Mouse (Mus musculus) hindbrain, embryonic 13.5 days (tissue): ENCODE results near the gene 2010111I01Rik. TPM values are rescaled to one million over a fixed set of nuclear protein-coding genes. Genes with fewer than 3 reads are reported as not detected.

Experiments
- ATAC-seq: fragments of 200-750 bp; cut with Nextera tagmentation; 2 replicates; pipeline ENCODE4 v1.8.0; 2017; ENCODE audit warnings: moderate TSS enrichment; ENCODE audit not compliant: low FRiP score
- H3K27ac ChIP-seq: fragments of 300-500 bp; sonication (generic); 2 replicates; pipeline ENCODE4 v1.5.1; 2015; ENCODE audit warnings: inconsistent platforms, mild to moderate bottlenecking, moderate library complexity
- H3K27me3 ChIP-seq: fragments of 300-500 bp; sonication (generic); 2 replicates; pipeline ENCODE4 v1.6.1; 2015; ENCODE audit warnings: mild to moderate bottlenecking, inconsistent platforms
- H3K36me3 ChIP-seq: fragments of 300-500 bp; sonication (generic); 2 replicates; pipeline ENCODE4 v1.6.1; 2015; ENCODE audit warnings: mild to moderate bottlenecking, inconsistent platforms
- H3K4me1 ChIP-seq: fragments of 300-500 bp; sonication (generic); replicated peaks from 2 replicates; pipeline ENCODE4 v1.6.1; 2015; ENCODE audit warnings: inconsistent platforms
- H3K4me2 ChIP-seq: fragments of 300-500 bp; sonication (generic); 2 replicates; pipeline ENCODE4 v1.6.1; 2015; ENCODE audit warnings: inconsistent platforms, mild to moderate bottlenecking, moderate library complexity
- H3K4me3 ChIP-seq: fragments of 300-500 bp; sonication (generic); 2 replicates; pipeline ENCODE4 v1.5.1; 2015; ENCODE audit warnings: mild to moderate bottlenecking, inconsistent platforms
- H3K9ac ChIP-seq: fragments of 300-500 bp; sonication (generic); 2 replicates; pipeline ENCODE4 v1.6.1; 2015; ENCODE audit warnings: mild to moderate bottlenecking, inconsistent platforms
- H3K9me3 ChIP-seq: fragments of 300-500 bp; sonication (generic); 2 replicates; pipeline ENCODE4 v1.6.1; 2016; ENCODE audit warnings: inconsistent platforms
- WGBS: fragments of 180-500 bp; shearing (Covaris S2); methylation state at CpG from one replicate; pipeline ENCODE4 v1.1.7; 2015; 5-methylcytosine and 5-hydroxymethylcytosine counted together
- polyA plus RNA-seq: library from polyadenylated mRNA; unstranded; fragments of >200 nt; fragmentation: Nextera tagmentation; extraction: Ambion mirVana; gene quantifications from 2 replicates; pipeline ENCODE4 v1.2.1, GENCODE M21; 2015

2010111I01Rik gene
- polyA plus RNA-seq, 1 experiment from 2014 or later = 36.5 TPM

DNA sequence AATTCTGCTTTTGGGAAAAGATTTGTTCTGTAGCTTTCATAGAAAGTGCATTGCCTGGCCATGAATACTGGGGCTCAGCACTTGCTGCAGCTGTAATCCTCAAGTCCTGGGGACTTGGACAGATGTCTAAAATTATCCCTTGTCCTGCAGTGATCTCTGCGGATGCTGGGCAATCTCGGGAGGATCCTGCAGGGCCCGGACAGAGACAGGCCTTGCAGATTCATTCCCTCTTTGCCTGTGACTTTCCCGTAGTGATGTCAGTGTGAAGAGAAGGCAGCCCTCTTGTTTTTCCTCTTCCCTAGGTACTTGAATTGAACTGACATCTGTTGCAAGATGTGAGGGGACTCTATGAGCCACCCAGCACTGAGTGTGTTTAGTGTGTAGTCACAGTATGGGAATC is 295.4 kb downstream of the 2010111I01Rik start:
- Histone ChIP-seq H3K4me2 (no peak overlapping the region), H3K27ac (no peak overlapping the region), H3K9me3 (no peaks in the 10 kb centered on the region), H3K9ac (no peak overlapping the region), H3K4me3 (no peak overlapping the region), H3K36me3 (0 out of 2 replicates have a peak, but pooled peaks cover 5% of the 10 kb centered on the region), H3K4me1 (peaks cover 24% of the 10 kb centered on the region), H3K27me3 (no peaks in the 10 kb centered on the region)
- no peak for ATAC-seq
- WGBS = 26% methylated on average over 4 of the region's 4 CpGs

DNA sequence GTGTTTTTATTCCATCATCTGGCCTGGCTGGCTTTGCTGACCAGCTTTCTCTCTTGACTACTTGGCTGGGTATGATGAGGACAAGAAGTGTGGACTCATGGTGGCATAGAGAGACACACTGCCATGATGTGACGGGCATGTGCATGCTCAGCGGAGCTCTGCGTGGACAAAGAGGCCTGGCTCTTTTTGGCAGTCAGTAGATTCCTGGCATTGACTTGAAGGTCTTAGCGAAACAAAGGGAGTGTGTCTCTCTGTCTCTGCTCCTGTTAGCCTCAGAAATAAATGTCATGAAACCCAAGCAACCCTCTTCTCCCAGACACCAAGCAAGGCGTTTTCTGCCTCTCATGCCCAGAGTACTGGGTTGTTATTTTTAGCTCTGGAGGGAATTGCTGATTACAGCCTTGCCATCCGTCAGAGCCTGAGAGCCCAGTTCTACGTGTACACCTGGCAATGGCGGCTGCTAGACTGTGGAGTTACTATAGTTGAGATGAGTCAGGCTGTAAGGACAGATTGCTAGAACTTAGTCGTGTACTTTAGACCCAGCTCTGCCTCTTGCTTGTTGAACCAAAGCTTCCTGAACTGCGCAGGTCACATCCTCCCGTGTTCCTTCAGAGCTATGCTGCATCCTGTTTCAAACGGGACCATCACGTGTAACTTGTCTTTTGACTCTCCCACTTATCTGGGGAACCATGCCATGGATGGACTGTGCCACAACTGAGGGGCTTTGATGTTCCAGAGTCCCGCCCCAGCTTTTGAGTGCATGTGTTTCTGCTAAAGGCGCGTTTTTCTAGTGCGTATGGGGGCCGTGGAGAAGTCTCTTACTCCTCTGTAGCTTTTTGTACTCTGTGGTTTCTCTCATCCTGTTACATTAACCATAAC is 296.3 kb downstream of the 2010111I01Rik start:
- H3K4me3 ChIP-seq = no peak overlapping the region
- H3K9me3 ChIP-seq = no peaks in the 10 kb centered on the region
- WGBS = 61% methylated on average over 18 of the region's 18 CpGs
- H3K27me3 ChIP-seq = no peaks in the 10 kb centered on the region
- peaks cover 22% of the 10 kb centered on the region for H3K4me1 ChIP-seq
- peak; percentile 77 for ATAC-seq
- no peak overlapping the region for H3K4me2 ChIP-seq
- H3K9ac ChIP-seq = no peak overlapping the region
- 0 out of 2 replicates have a peak overlapping the region, but pooled peaks have one; percentile 55 for H3K27ac ChIP-seq
- H3K36me3 ChIP-seq = 0 out of 2 replicates have a peak, but pooled peaks cover 5% of the 10 kb centered on the region

DNA sequence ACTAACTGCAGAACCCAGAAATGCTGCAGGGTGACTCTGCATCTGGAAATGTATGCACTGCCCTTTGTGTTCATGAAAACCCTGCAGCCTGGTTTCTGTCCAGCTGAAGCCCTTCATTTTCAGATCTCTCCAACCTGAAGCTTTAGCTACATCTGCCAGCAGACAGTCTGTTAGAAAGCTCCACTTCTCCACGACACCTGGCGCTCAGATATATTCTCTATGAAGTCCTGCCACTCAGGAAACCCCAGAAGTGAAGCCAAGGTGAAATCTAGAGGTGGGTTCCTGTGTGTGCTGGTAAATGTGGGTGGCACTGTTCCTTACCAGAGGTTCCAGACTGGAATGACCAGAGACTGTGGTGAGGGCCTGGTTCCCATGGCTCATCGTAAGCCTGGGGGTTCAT is 297.0 kb downstream of the 2010111I01Rik start:
- Histone ChIP-seq H3K9me3 (no peaks in the 10 kb centered on the region), H3K36me3 (0 out of 2 replicates have a peak, but pooled peaks cover 5% of the 10 kb centered on the region), H3K9ac (no peak overlapping the region), H3K4me2 (no peak overlapping the region), H3K27ac (no peak overlapping the region), H3K4me3 (no peak overlapping the region), H3K27me3 (no peaks in the 10 kb centered on the region), H3K4me1 (peaks cover 22% of the 10 kb centered on the region)
- no peak for ATAC-seq
- 97% methylated on average over 3 of the region's 3 CpGs for WGBS

DNA sequence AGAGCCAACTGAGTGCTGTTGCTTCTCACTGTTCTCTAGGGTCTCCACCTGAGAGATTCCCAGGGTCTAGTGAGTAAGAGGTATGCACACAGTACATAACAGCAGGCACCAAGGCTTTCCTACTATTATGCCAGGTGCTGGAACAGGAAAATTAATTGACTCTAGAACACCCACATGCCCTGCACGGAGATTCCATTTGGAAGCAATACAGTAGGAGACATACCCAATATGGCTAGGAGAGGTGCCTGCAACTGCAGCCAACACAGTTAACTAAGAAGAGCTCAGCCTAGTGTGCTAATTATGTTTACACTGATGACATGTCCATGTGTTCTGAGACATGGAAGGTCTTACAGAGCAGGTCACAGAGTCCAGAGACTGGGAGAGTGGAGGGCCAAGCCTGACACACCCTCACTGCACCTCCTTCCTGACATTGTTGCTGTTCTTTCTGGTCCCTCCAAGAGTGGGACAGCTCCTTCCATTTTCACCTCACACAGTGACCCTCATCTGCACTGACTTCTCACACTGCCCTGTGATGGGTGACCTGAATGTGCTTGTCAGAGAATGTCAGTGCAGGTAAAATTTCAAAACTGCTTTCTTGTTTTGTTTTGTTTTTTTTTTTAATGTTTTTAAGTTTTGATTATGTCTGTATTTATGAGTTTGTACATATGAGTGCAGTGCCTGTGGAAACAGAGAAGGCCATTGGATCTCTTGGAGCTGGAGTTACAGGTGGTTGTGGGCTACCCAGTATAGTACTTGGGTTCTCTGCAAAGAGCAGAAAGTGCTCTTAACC is 297.7 kb downstream of the 2010111I01Rik start:
- H3K36me3 ChIP-seq = 0 out of 2 replicates have a peak, but pooled peaks cover 1% of the 10 kb centered on the region
- no peak overlapping the region for H3K27ac ChIP-seq
- no peak overlapping the region for H3K4me3 ChIP-seq
- no peaks in the 10 kb centered on the region for H3K9me3 ChIP-seq
- no peak overlapping the region for H3K9ac ChIP-seq
- H3K4me1 ChIP-seq = peaks cover 22% of the 10 kb centered on the region
- 94% methylated on average over 1 of the region's 1 CpGs for WGBS
- no peak overlapping the region for H3K4me2 ChIP-seq
- ATAC-seq = no peak
- H3K27me3 ChIP-seq = no peaks in the 10 kb centered on the region

DNA sequence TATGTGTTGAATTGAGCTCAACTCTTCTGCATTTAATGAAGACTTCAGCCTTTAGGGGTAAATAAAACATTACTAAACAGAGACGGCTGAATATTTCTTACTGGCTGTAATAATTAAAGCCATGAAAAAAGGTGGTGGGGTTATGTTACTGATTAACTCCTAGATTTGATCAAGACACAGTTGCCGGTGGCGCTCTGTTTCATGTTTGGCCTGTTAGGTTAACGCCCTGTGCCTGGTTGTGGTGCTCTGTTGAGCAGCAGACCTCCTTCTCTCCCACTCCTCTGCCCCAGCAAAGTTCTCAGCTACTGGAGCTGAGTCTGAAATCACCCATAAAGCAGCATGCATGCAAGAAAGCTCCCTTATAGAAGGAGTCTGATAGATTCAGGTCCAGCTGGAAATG is 303.7 kb downstream of the 2010111I01Rik start:
- ATAC-seq = no peak
- no peak overlapping the region for H3K27ac ChIP-seq
- H3K9me3 ChIP-seq = no peaks in the 10 kb centered on the region
- peaks cover 42% of the 10 kb centered on the region for H3K27me3 ChIP-seq
- H3K4me1 ChIP-seq = peaks cover 16% of the 10 kb centered on the region
- no peak overlapping the region for H3K4me3 ChIP-seq
- H3K36me3 ChIP-seq = no peaks in the 10 kb centered on the region
- WGBS = 92% methylated on average over 4 of the region's 4 CpGs
- no peak overlapping the region for H3K4me2 ChIP-seq
- no peak overlapping the region for H3K9ac ChIP-seq

DNA sequence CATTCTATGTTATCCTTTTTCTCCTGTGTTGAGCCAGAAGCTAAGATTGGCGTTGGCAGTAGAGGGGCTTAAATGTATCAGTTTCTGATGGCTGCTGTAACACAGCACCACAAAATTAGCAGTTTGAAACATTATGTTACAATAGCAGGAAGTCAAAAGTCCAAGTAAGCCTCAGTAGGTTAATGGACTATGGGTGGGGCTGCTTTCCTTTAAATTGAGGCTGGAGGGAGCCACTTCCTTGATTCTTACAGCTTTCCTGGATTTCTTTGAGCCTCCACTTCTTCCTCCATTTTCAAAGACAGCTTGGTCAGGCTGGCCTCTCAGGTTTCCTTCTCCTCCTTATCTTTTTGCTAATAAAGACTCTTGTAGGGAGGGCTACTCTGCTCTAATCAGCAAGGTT is 304.1 kb downstream of the 2010111I01Rik start:
- peaks cover 43% of the 10 kb centered on the region for H3K27me3 ChIP-seq
- H3K36me3 ChIP-seq = no peaks in the 10 kb centered on the region
- H3K4me3 ChIP-seq = no peak overlapping the region
- no peak overlapping the region for H3K9ac ChIP-seq
- no peak for ATAC-seq
- 86% methylated on average over 1 of the region's 1 CpGs for WGBS
- H3K4me2 ChIP-seq = no peak overlapping the region
- H3K9me3 ChIP-seq = no peaks in the 10 kb centered on the region
- peaks cover 16% of the 10 kb centered on the region for H3K4me1 ChIP-seq
- no peak overlapping the region for H3K27ac ChIP-seq

DNA sequence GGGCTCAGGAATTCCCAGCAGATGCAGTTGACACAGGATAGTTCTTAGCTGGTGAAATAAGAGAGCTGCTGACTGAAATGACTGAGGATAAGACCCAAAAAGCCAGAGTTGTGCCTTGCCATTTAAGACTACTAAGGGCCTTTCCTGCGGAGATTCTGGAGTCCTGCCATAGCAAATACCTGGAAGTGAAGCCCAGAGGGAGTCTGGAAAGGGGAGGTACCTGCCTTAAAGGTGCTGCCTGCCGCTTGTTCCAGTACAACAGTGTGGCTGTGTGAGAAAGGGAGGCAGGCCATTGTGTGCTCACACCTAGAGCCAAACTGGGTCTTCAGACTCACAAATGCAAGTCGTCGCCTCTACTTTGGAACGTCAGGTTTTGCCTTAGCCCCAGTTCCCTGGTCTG is 305.5 kb downstream of the 2010111I01Rik start:
- Histone ChIP-seq H3K4me1 (peaks cover 16% of the 10 kb centered on the region), H3K9ac (no peak overlapping the region), H3K4me2 (no peak overlapping the region), H3K27ac (no peak overlapping the region), H3K9me3 (no peaks in the 10 kb centered on the region), H3K36me3 (no peaks in the 10 kb centered on the region), H3K27me3 (peaks cover 53% of the 10 kb centered on the region), H3K4me3 (no peak overlapping the region)
- ATAC-seq = no peak
- WGBS = 34% methylated on average over 5 of the region's 5 CpGs

DNA sequence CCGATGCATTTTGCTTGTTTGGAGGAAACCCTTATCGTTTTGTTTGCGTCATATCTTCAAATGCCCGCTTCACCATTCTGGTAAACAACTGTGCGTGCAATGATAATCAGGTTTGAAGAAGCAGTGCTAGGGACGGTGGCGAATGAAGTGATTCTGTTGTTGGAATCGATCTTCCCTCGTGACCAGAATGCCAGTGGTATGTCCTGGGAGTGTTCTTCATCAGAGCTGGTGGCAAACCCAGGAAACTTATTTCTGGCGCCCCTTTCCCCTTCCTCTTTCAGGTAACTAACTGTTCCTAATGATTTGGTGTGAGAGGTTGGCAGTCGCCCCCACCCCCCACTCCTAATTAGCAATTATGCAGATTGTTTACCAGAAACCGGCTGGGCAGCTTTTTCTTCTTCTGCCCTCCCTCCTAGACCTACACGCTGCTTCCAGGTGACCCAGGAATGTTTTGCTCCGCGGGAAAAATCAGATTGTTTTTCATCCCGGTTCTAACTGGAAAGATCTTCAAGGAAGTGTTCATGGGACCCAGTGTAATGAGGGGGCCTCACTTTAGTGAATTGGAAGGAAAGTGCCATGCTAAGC is 307.4 kb downstream of the 2010111I01Rik start:
- ATAC-seq = peak; percentile 54
- WGBS = 7% methylated on average over 16 of the region's 16 CpGs
- 0 out of 2 replicates have a peak overlapping the region, but pooled peaks have one; percentile 60 for H3K27ac ChIP-seq

DNA sequence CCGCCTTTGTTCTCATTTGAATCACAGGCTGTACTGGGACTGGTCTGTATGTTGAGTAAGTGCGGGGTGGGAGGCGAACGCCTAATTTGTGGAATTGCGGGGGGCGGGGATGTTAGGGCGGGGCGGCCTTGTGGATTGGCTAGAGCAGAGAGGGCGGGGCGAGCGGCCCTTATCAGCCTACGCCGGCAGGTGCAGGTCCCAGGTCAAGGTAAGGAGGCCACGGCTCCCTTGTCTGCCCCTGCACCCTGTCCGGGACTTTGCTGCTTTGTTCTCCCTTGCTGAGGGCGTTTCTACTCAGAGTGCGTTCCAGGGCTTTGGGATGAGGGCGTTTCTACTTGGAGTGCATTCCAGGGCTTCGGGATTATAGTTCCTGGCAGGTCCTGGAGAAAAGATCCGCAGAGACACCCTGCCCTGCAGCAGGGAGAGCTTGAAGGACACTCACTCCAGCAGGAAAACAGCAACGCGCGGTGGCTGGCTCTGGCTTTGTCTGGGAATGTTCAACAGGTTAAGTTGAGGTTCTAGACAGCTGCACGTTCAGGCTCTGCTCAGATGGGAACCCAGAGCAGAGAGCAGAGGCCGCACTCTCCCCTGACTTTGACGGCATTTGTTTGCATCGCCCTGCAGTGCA is 308.0 kb downstream of the 2010111I01Rik start:
- WGBS = under 1% methylated on average over 27 of the region's 27 CpGs
- Histone ChIP-seq H3K27me3 (peaks cover 75% of the 10 kb centered on the region), H3K27ac (peak overlapping the region; percentile 60)

More for the DNA sequence above, 307.4 kb downstream of the 2010111I01Rik start:
- no peaks in the 10 kb centered on the region for H3K9me3 ChIP-seq
- peaks cover 16% of the 10 kb centered on the region for H3K4me1 ChIP-seq
- peak overlapping the region; percentile 44 for H3K4me3 ChIP-seq
- peaks cover 69% of the 10 kb centered on the region for H3K27me3 ChIP-seq
- H3K9ac ChIP-seq = peak overlapping the region; percentile 62
- H3K36me3 ChIP-seq = no peaks in the 10 kb centered on the region
- peak overlapping the region; percentile 72 for H3K4me2 ChIP-seq

DNA sequence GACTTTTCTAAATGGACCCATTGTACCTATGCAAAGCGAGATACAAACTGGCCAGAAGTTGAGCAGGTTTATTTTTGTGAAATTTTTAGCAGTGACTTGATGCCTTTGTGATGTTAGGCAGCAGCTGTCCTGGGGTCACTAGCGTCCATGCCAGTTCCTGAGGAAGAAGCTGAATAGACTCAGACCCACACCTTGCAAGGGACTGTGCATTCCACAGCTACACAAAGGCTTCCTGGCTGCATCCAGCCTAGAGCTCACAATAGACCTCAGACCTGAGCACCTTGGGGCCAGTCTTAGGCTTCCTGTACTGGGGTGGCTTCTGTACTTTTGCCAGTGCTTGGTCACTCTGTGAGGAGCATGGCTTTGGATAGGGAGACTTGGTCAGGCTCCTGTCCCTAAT is 309.2 kb downstream of the 2010111I01Rik start:
- H3K27me3 ChIP-seq = peaks cover 73% of the 10 kb centered on the region
- peak overlapping the region; percentile 30 for H3K4me2 ChIP-seq
- no peak overlapping the region for H3K27ac ChIP-seq
- H3K36me3 ChIP-seq = no peaks in the 10 kb centered on the region
- 0 out of 2 replicates have a peak overlapping the region, but pooled peaks have one; percentile 5 for H3K9ac ChIP-seq
- ATAC-seq = no peak
- 35% methylated on average over 2 of the region's 2 CpGs for WGBS
- H3K4me3 ChIP-seq = peak overlapping the region; percentile 10; the same call in 1 of the 2 replicates
- peaks cover 28% of the 10 kb centered on the region for H3K4me1 ChIP-seq
- no peaks in the 10 kb centered on the region for H3K9me3 ChIP-seq

More for the DNA sequence above, 308.0 kb downstream of the 2010111I01Rik start:
- Histone ChIP-seq H3K36me3 (no peaks in the 10 kb centered on the region), H3K4me3 (peak overlapping the region; percentile 44), H3K9ac (peak overlapping the region; percentile 62), H3K9me3 (no peaks in the 10 kb centered on the region), H3K4me1 (peaks cover 16% of the 10 kb centered on the region), H3K4me2 (peak overlapping the region; percentile 72)
- ATAC-seq = peak; percentile 88

DNA sequence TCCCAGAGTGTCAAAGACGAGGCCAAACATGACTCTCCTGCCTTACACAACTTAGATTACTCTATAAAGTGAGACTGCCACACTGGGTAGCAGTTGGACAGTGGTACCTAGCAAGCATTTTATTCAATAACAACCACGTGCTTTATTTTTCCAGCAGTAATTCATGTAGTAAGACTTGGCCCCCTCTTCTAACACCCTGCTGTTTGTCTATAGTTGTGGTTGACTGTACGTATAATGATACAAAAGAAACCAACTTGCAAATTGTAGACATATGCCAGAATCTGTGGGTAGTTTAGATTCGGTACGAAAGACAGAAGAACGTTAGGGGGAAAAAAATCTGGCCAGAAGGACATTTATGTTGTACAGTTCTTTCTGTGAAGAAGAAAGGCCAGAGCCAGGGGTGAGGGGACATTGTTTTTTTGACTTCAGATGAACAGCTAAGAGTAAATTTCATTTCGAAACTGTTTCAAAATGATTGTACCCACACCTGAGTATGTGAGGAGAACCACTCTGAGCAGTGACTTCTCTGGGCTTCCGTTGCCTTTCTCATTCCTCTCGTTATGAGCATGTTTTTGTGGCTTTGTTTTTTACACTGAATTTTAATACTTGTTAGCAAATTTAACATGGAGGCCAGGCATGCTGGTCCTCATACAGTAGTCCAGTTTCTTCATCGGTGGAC is 309.9 kb downstream of the 2010111I01Rik start:
- Histone ChIP-seq H3K9ac (0 out of 2 replicates have a peak overlapping the region, but pooled peaks have one; percentile 5), H3K4me3 (no peak overlapping the region), H3K27ac (no peak overlapping the region), H3K27me3 (peaks cover 68% of the 10 kb centered on the region), H3K4me2 (peak overlapping the region; percentile 30), H3K36me3 (no peaks in the 10 kb centered on the region), H3K9me3 (no peaks in the 10 kb centered on the region), H3K4me1 (peaks cover 36% of the 10 kb centered on the region)
- WGBS = 82% methylated on average over 10 of the region's 10 CpGs
- ATAC-seq = no peak
